Mouse (Mus musculus) urinary bladder, postnatal 4 days (tissue): ENCODE results near the gene Dclre1c.
A peak's percentile ranks its signal among the peaks of the same experiment; 100 is the strongest.

Source experiments
- DNase-seq, 2 experiments: peaks; one replicate each; pipeline ENCODE4 v3.0.0; 2021 to 2022; ENCODE audit warnings: low spot score in 2 of 2

Gene Dclre1c

DNA sequence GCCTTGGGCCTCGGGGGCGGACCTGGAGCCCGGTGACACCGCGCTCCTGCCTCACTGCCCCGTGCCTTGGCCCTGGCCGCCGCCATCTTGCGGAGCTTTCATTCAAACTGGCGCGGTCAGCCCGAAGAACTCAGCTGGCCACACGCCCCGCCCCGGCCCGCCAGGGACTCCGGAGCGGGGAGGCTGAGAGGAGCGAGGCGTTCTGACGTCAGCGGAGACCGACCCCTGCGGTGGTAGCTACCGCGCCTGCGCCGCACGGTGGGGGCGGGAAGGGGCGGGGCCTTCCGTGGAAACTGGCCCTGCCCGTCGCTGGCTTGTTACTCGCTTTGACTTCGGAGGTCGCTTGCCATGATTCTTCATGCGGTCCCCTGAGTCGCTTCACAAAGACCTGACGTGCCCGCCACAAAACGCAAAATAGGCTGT lies 50.9 kb downstream of the Dclre1c start, which contains the start of gene Suv39h2:
TSS of gene Suv39h2 (minus strand) at position 171 of the 423 bp plus-strand sequence.
- peak; percentile 95 to 97 for DNase-seq

DNA sequence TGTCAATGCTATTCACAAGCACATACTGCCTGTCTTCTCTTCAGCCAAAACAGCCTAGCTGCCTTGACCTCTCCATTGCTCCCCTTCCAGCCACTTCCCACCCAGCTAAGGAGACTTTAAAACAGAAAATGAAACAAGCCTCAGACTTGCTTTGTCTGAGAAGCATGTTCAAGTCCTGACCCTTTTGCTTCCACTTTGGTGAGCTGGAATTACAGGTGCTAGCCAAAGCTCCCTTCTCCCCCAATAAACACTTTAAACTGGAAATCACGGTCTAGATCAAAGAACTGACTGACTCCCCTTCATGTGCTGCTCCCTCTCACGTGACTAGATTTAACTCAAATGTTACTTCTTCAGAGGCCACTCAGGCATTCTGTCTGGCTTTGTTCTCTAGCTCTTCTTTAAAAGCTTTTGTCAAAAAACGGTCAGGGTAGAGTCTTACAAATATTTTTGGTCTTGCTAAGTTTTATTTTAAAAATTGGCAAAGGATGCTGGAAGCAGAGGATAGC lies 51.9 kb downstream of the Dclre1c start:
- DNase-seq, result no peak

DNA sequence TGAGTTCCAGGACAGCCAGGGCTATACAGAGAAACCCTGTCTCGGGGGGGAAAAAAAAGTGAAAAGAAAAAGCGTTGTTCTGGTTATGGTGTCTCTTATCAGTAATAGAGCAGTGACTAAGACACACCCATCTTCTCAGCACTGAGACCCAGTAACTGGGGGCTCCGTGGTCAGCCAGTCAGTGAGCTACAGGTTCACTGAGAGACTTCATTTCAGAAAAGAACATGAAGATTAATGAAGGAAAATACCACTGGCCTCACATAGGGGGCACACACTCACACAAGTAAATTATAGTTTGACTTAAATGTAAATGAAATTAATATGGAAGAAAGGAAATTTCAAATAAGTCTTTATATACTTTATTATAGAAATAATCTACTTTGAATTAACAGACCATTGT lies 56.3 kb downstream of the Dclre1c start:
- no peak for DNase-seq

DNA sequence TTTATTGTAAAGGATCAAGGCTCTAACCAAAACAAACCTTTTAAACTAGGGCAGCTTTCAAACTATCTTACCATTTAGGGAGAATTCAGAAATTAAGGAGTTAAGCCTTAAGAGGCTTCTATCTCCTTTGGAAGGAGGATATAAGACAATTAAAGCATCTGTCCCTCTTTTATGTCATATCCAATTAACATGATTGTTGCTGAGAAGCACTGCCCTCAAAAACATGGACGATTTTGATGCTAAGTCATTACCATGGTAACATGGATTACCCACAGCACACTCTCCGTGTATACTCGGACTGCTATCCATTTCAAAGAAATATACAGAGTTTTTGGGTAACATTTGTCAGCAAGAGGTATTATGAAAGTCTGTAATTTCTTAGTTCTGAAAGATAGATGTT lies 65.9 kb downstream of the Dclre1c start:
- DNase-seq, result no peak

DNA sequence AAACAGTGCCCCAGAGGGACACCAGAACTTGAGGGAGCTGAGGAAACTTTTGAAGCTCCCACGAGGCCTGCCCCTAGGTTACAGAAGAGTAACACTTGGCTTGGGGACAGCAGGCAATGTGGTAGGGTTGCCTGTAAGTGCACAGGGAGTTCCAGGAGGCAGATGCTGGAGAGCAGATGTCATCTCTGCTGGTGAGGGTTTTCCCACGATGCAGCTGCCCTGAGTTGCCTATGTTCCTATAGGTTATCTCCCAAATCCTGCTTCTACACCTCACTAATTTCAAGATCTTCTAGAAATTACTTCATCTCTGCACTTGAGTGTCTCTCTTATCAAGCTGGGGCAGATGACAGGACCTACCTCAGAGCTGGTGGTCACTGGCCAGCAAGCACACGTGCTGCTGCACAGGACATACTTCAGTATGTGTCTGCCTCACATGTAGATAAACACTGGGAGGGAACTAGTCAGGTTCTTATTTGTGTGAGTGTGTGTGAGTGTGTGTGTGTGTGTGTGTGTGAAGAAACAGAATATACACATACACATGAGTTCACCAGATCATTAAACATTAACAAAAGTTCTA lies 70.0 kb downstream of the Dclre1c start:
- DNase-seq, result peak in 1 of 2 experiments; percentile 46

DNA sequence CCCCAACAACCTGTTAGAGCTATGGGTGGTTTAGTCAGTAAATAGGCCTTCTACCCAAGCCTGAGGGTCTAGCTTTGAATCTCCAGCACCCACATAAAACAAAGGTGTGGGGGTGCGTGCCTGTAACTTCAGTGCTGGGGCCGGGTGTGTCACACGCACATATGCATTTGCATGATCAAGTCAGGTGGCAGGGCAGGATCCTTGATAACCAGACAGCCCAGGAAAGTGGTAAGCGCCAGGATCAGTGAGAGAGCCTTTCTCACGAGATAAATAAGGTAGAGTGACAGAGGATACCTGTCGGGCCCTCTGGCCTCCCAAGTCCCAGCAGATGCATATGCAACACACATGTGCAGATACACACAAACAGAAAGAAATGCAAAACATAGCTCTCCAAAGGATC lies 75.6 kb downstream of the Dclre1c start:
- no peak for DNase-seq

DNA sequence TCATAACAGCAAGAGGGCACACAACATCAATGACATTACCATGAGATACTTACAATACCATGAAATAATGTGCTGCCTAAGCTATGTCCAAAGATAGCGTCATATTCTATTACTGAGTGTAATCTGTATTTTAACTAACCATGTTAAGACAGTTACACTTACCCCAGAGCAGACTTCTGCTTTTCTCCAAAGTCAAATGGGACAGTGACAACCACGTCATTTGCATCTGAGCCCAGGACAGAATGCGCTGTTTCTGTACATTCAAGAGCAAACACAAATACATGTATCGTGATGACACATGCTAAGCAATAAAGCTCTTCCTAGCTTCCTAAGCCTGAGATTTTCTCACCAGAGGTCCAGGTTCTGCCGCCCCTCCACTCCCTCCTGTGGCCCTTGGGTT lies 77.0 kb downstream of the Dclre1c start:
- no peak for DNase-seq

DNA sequence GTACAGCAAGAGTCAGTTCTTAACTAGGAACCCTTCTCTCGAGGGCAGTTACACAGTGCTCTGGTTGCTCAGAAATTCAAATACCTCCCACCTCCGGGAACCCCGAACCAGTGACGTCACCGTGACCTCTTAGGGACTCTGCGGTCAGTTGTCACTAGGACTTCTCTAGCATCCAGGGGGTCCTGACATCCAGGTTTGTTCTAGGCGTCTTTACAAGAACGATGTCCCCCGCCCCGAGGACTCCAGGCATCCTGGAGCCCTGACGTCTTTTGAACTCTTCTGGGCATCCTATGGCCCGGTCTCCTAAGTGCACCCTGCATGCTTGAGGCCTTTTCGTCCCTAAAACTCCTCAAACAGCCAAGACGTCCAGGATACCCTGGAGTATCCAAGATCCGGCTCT lies 88.1 kb downstream of the Dclre1c start:
- DNase-seq, result no peak

DNA sequence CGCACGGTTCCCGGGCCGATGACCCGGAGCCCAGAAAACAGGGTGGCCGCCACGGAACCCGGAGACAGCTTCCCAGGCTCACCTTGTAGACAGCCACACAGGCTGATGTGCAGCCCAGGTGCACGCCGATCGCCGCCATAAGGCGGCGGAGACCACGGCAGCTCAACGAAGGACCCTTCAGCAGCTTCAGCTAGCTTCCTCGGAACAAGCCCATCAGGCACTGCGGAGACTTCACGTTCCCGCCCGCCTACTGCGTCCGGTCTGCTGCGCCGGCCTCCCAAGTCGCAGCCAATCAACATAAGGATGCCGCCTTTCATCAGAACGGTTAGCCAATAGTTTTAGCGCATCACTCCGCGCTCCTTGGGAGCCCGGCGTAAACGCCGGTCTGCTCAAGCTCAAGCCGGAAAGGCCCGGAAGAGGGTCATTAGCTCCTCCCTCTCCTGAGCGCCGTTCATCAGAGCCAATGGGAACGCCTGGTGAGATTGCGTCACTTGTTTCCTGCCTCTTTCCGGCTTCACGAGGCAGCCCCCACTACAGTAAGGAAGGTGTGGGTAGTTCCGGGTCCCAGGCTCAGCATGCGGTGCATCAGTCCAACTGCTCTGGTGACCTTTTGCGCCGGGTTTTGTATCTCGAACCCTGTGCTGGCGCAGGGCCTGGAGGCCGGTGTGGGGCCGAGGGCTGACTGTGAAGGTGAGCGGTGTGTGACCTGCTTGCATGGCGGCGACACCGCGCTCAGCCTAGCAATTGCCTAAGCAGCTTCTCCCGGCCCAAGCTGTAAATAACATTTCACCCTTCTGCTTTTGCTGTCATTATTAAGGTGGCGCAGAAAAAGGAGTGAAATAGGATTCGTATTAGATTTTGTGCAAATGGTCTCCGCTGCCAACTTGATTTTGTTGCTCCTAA lies 88.9 kb downstream of the Dclre1c start, which contains the start of the genes Gm45902, Hspa14 and Cdnf:
TSS of gene Gm45902 (minus strand) at position 239 of the 903 bp plus-strand sequence.
TSS of gene Hspa14 (minus strand) at position 263 of the 903 bp plus-strand sequence.
TSS of gene Cdnf (plus strand) at position 479 of the 903 bp plus-strand sequence.
- peak; percentile 93 for DNase-seq
